Mouse (Mus musculus) E14TG2a.4 (cell line): ENCODE measurements around the gene Plekhj1.

Experiments
- CTCF ChIP-seq: conservative IDR thresholded peaks from 2 replicates; pipeline ENCODE4 v1.5.1; 2014; ENCODE audit warnings: low read length
- POU5F1 ChIP-seq: IDR thresholded peaks from 2 replicates; pipeline ENCODE4 v1.6.1; 2014; ENCODE audit warnings: low read length, borderline replicate concordance

GRCm38 (mm10) chr10:80791476-80792174 lies 6.8 kb downstream of the Plekhj1 start:
- TF ChIP-seq CTCF (no peak), POU5F1 (no peak)
